Mouse (Mus musculus): ENCODE data around the gene Gfy. TPM values are rescaled to one million over a fixed set of nuclear protein-coding genes. Genes with fewer than 3 reads are reported as not detected.

Gene Gfy
- not detected for total RNA-seq (2018; cell fraction: chromatin; rRNA removed)
- not detected for total RNA-seq (2018; cell fraction: cytosol; rRNA removed)
- not detected for total RNA-seq (2018; cell fraction: nucleus; rRNA removed)
- not detected in 3 replicates for polyA plus RNA-seq (2018)

GRCm38 (mm10) chr7:45179469-45179868 lies at the start of gene Gfy:
Gfy (minus strand) TSS chr7:45179569.
- no peak within 1 kb of the TSS for H3K27ac ChIP-seq
- no peaks in the 10 kb centered on the region for H3K36me3 ChIP-seq (ENCODE audit: inconsistent target)
- WGBS (ENCODE audit: missing documents) = 44% methylated on average over 7 of the region's 7 CpGs
- H3K4me3 ChIP-seq (ENCODE audit: inconsistent target) = no peak within 1 kb of the TSS
- H3K79me2 ChIP-seq (ENCODE audit: inconsistent target) = no peaks in the 10 kb centered on the region

- Histone ChIP-seq H3K4me3 (ENCODE audit: inconsistent target) (no peak overlapping the region), H3K79me2 (ENCODE audit: inconsistent target) (no peaks in the 10 kb centered on the region), H3K36me3 (ENCODE audit: inconsistent target) (0 out of 2 replicates have a peak, but pooled peaks cover 7% of the 10 kb centered on the region), H3K27ac (no peak overlapping the region)
- WGBS (ENCODE audit: missing documents) = 96% methylated on average over 8 of the region's 8 CpGs
These were observed 49.7 kb upstream of the Gfy start for GRCm38 (mm10) chr7:45229046-45229445.

GRCm38 (mm10) chr7:45228548-45228947 lies 49.2 kb upstream of the Gfy start:
- Histone ChIP-seq H3K79me2 (ENCODE audit: inconsistent target) (no peaks in the 10 kb centered on the region), H3K4me3 (ENCODE audit: inconsistent target) (no peak overlapping the region), H3K27ac (no peak overlapping the region), H3K36me3 (ENCODE audit: inconsistent target) (0 out of 2 replicates have a peak, but pooled peaks cover 3% of the 10 kb centered on the region)
- WGBS (ENCODE audit: missing documents) = 97% methylated on average over 18 of the region's 18 CpGs

GRCm38 (mm10) chr7:45226421-45226820 lies 47.1 kb upstream of the Gfy start:
- H3K4me3 ChIP-seq (ENCODE audit: inconsistent target) = no peak overlapping the region
- no peak overlapping the region for H3K27ac ChIP-seq
- 97% methylated on average over 5 of the region's 5 CpGs for WGBS (ENCODE audit: missing documents)
- no peaks in the 10 kb centered on the region for H3K79me2 ChIP-seq (ENCODE audit: inconsistent target)
- no peaks in the 10 kb centered on the region for H3K36me3 ChIP-seq (ENCODE audit: inconsistent target)

DNA sequence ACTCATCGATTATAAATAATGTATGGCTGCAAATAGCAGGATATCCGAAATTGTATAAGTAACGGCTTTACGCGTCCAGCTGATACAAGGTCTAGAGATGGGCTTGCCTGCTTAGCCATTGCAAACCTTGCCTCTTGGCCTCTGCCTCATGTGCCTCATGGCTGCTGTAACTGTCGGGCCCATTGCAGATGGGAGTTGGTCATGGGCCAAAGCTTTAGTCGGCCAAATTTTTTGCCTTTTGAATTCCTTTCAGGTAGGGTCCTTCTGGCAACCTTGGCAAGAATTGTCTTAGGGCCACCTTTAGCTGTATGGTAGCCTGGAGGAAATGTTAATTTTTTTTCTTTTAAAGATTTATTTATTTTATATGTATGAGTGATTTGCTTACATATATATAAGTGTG lies 45.5 kb upstream of the Gfy start:
- no peaks in the 10 kb centered on the region for H3K79me2 ChIP-seq (ENCODE audit: inconsistent target)
- WGBS (ENCODE audit: missing documents) = 88% methylated on average over 7 of the region's 7 CpGs
- no peak overlapping the region for H3K27ac ChIP-seq

GRCm38 (mm10) chr7:45221680-45222079 lies 42.3 kb upstream of the Gfy start:
- no peak overlapping the region for H3K4me3 ChIP-seq (ENCODE audit: inconsistent target)
- H3K36me3 ChIP-seq (ENCODE audit: inconsistent target) = no peaks in the 10 kb centered on the region
- WGBS (ENCODE audit: missing documents) = 65% methylated on average over 2 of the region's 2 CpGs
- no peaks in the 10 kb centered on the region for H3K79me2 ChIP-seq (ENCODE audit: inconsistent target)
- H3K27ac ChIP-seq = no peak overlapping the region

More for the DNA sequence above, 45.5 kb upstream of the Gfy start:
- Histone ChIP-seq H3K4me3 (ENCODE audit: inconsistent target) (no peak overlapping the region), H3K36me3 (ENCODE audit: inconsistent target) (no peaks in the 10 kb centered on the region)

DNA sequence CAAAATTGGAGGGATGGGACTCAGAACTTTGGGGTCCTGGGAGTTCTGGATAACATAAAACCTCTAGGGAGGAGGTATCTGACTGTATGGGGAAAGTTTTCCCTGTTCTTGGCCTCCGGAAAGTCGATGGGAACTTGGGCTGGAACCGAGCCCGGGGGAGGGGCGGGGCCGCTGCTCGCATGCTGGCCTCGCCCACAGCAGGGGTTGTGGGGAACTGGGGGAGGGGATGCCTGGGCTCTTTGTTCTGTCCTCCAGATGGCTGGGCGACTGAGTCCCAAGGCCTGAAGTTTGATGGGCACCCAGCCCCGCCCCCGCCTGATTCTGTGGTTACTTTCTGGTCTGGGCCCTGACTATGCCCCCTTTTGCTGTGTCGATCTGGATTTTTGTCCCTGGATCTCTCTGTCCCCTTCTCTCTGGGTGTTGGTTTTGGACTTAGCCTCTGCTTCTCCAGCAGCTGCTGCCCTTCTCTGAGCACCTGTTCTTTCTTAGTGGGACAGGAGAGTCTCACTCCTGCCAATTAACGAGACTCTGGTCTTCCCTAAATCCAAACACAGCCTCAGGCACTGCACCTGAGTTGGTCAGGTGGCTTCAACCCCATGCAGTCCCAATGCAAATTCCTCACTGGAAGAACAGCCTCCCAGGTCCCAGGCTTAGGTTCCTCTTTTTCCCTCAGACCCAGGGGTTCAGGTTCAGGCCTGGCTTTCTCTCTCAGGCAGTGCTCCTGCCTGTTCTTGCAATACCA lies 37.2 kb upstream of the Gfy start:
- Histone ChIP-seq H3K36me3 (ENCODE audit: inconsistent target) (no peaks in the 10 kb centered on the region), H3K79me2 (ENCODE audit: inconsistent target) (no peaks in the 10 kb centered on the region), H3K4me3 (ENCODE audit: inconsistent target) (no peak overlapping the region), H3K27ac (no peak overlapping the region)
- WGBS (ENCODE audit: missing documents) = 14% methylated on average over 13 of the region's 13 CpGs

DNA sequence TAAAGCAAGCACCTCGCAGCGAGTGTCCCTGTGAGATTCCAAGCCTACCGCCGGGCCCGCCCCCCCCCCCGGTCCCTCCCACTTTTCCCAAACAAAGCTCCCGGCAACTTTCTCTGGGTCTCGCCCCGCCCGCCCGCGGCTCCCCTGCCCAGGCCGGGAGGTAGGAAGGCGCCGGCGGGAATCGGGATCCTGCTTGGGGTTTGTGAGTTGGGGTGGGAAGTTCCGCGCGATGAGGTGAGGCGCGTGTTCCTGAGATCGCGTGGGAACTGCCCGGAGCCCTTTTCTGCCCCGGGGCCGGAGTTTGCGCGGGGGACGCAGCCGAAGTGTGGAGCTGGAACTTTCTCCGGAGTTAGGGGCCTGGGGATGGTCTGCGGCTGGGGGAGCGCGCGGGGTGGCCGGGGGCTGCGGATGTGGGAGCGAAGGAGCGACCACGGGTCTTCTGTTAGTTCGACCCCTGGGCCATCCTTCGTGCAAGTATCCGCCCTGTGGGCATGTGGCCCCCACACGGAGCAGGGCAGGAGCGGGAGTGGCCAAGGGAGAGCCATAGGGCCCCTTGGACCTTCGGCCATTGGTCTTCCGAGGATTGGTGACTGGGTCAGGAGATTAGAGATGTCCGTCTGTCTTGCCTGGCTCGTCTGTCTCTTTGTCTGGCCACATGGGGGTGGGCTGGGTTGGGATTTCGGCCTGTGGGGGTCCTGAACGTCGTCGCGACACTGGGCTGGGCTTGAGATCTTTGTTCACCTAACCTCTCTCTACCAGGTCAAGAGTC lies 36.5 kb upstream of the Gfy start, which contains the start of gene Tead2:
Gene Tead2 (plus strand): TSS at position 81 of the 769 bp plus-strand sequence.
- H3K36me3 ChIP-seq (ENCODE audit: inconsistent target) = no peaks in the 10 kb centered on the region
- H3K4me3 ChIP-seq (ENCODE audit: inconsistent target) = no peak within 1 kb of the TSS
- H3K79me2 ChIP-seq (ENCODE audit: inconsistent target) = no peaks in the 10 kb centered on the region
- WGBS (ENCODE audit: missing documents) = 6% methylated on average over 37 of the region's 55 CpGs
- no peak within 1 kb of the TSS for H3K27ac ChIP-seq

DNA sequence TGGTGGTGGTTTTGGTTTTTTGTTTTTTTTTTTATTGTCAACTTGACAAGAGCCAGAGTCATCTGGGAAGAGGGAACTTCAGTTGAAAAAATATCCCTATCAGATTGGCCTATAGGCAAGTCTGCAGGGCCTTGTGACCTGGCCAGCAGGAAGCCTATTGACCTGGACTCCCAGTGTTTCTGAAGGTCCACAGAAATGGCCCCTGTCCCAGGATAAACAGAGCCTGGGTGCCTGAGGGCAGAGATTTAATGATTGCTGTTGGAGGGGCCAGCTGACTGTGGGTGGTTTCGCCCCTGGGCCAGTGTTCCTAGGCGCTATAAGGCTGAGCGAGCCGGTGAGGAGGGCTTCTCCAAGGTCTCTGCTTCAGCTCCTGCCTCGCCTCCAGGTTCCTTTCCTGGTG lies 34.3 kb upstream of the Gfy start:
- no peak overlapping the region for H3K27ac ChIP-seq
- 92% methylated on average over 5 of the region's 5 CpGs for WGBS (ENCODE audit: missing documents)
- no peaks in the 10 kb centered on the region for H3K36me3 ChIP-seq (ENCODE audit: inconsistent target)
- no peaks in the 10 kb centered on the region for H3K79me2 ChIP-seq (ENCODE audit: inconsistent target)
- no peak overlapping the region for H3K4me3 ChIP-seq (ENCODE audit: inconsistent target)

- Histone ChIP-seq H3K27ac (no peak overlapping the region), H3K36me3 (ENCODE audit: inconsistent target) (no peaks in the 10 kb centered on the region), H3K79me2 (ENCODE audit: inconsistent target) (no peaks in the 10 kb centered on the region), H3K4me3 (ENCODE audit: inconsistent target) (no peak overlapping the region)
- 88% methylated on average over 7 of the region's 7 CpGs for WGBS (ENCODE audit: missing documents)
These were observed 33.0 kb upstream of the Gfy start for GRCm38 (mm10) chr7:45212356-45212755.

DNA sequence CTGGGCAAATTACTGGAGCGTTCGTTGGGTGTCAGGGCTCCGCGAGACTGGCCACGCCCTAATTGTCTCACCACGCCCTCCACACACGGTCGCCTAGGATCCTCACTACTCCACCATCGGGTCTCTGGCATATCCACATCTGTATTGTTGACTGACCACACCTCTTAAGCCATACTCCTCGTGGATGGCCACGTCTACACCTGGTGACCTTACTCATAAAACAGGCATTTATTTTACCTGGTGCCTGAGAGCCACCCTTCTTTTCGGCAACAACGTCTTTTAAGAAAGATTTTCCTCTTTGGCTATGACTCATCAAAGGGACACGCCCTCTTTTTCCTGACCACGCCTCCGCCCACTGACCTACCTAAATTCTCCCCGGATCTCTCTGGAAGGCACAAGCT lies 32.5 kb upstream of the Gfy start, which contains the start of gene Dkkl1:
Gene Dkkl1 (minus strand): TSS at position 297 of the 401 bp plus-strand sequence.
- Histone ChIP-seq H3K4me3 (ENCODE audit: inconsistent target) (no peak within 1 kb of the TSS), H3K27ac (no peak within 1 kb of the TSS), H3K36me3 (ENCODE audit: inconsistent target) (no peaks in the 10 kb centered on the region), H3K79me2 (ENCODE audit: inconsistent target) (no peaks in the 10 kb centered on the region)
- WGBS (ENCODE audit: missing documents) = 2% methylated on average over 17 of the region's 17 CpGs

DNA sequence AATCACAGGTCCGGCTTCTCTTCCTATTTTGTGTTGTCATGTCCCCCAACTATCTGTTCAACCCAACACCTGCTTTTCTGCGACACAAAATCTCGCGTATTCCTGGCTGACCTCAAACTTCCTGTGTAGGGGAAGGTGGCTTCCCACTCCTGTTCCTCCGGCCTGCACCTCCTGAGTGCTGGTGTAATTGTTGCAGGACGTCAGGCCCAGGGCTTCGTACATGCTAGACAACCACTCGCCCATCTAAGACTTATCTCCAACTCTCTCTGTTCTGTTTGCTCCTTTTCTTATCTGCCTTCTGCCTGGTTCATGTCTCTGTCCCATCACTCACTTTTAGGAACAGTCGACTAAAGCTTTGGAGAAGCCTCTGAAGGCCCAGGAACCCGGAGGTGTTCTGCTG lies 31.7 kb upstream of the Gfy start:
- Histone ChIP-seq H3K27ac (no peak overlapping the region), H3K4me3 (ENCODE audit: inconsistent target) (no peak overlapping the region), H3K36me3 (ENCODE audit: inconsistent target) (no peaks in the 10 kb centered on the region), H3K79me2 (ENCODE audit: inconsistent target) (no peaks in the 10 kb centered on the region)
- WGBS (ENCODE audit: missing documents) = 18% methylated on average over 10 of the region's 10 CpGs

DNA sequence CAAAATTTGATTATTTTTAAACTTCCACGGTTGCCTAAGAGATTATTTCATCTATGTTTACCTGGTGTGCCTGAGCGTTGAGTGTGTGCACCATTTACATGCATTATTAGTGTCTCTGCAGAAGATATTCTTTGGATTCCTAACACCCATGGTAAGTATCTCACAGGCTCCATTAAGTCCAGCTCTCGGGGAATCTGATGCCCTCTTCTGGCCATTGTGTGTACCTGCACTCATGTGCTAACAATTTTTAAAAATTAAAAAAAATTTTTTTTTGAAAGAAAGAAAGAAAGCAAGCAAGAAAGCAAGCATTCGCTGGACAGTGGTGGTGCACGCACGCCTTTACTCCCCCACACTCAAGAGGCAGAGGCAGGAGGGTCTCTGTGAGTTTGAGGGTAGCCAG lies 28.9 kb upstream of the Gfy start:
- no peak overlapping the region for H3K4me3 ChIP-seq (ENCODE audit: inconsistent target)
- no peak overlapping the region for H3K27ac ChIP-seq
- no peaks in the 10 kb centered on the region for H3K36me3 ChIP-seq (ENCODE audit: inconsistent target)
- H3K79me2 ChIP-seq (ENCODE audit: inconsistent target) = no peaks in the 10 kb centered on the region
- WGBS (ENCODE audit: missing documents) = 89% methylated on average over 6 of the region's 6 CpGs

GRCm38 (mm10) chr7:45204380-45205143 lies 25.2 kb upstream of the Gfy start, which contains the start of gene Ccdc155:
Ccdc155 (minus strand) TSS chr7:45204892.
- Histone ChIP-seq H3K79me2 (ENCODE audit: inconsistent target) (no peaks in the 10 kb centered on the region), H3K4me3 (ENCODE audit: inconsistent target) (peak within 1 kb of the TSS; percentile 29), H3K36me3 (ENCODE audit: inconsistent target) (no peaks in the 10 kb centered on the region), H3K27ac (no peak within 1 kb of the TSS)
- WGBS (ENCODE audit: missing documents) = 5% methylated on average over 41 of the region's 44 CpGs

All from macrophage (primary cell).